Mouse (Mus musculus) CH12.LX (cell line): ENCODE data around the gene Blvra.

Experiments used
- BHLHE40 ChIP-seq: IDR thresholded peaks from 2 replicates; pipeline ENCODE4 v1.6.1; 2011; ENCODE audit warnings: mild to moderate bottlenecking, low read depth, low read length, improper control_type of control experiment
- CTCF ChIP-seq, 2 experiments: IDR thresholded peaks in 1 of 2; conservative IDR thresholded peaks in 1 of 2; 2 replicates each; pipeline ENCODE4 v1.5.1; 2011 to 2012; ENCODE audit warnings: low read depth in 2 of 2, low read length in 2 of 2, improper control_type of control experiment in 1 of 2, inconsistent platforms in 1 of 2, mild to moderate bottlenecking in 1 of 2, moderate library complexity in 1 of 2
- EP300 ChIP-seq: IDR thresholded peaks from 2 replicates; pipeline ENCODE4 v1.6.1; 2011; ENCODE audit warnings: low read length, improper control_type of control experiment
- HCFC1 ChIP-seq: IDR thresholded peaks from 2 replicates; pipeline ENCODE4 v1.6.1; 2012; ENCODE audit warnings: low read depth, mild to moderate bottlenecking, inconsistent platforms, low read length, improper control_type of control experiment
- MAZ ChIP-seq: IDR thresholded peaks from 2 replicates; pipeline ENCODE4 v1.6.1; 2012; ENCODE audit warnings: low read depth, mild to moderate bottlenecking, inconsistent platforms, low read length, improper control_type of control experiment, moderate library complexity
- MEF2A ChIP-seq: IDR thresholded peaks from 2 replicates; pipeline ENCODE4 v1.6.1; 2014; ENCODE audit warnings: low read depth, mild to moderate bottlenecking, inconsistent platforms, low read length, improper control_type of control experiment, borderline replicate concordance
- POLR2A ChIP-seq: IDR thresholded peaks from 2 replicates; pipeline ENCODE4 v1.6.1; 2011; ENCODE audit warnings: low read depth, mild to moderate bottlenecking, improper control_type of control experiment, low read length
- POLR2AphosphoS2 ChIP-seq: IDR thresholded peaks from 2 replicates; pipeline ENCODE4 v1.6.1; 2011; ENCODE audit warnings: low read depth, low read length, improper control_type of control experiment
- RAD21 ChIP-seq: IDR thresholded peaks from 2 replicates; pipeline ENCODE4 v1.6.1; 2011; ENCODE audit warnings: low read depth, mild to moderate bottlenecking, low read length, improper control_type of control experiment, moderate library complexity
- RCOR1 ChIP-seq: conservative IDR thresholded peaks from 2 replicates; pipeline ENCODE4 v1.6.1; 2012; ENCODE audit warnings: low read depth, mild to moderate bottlenecking, inconsistent platforms, low read length, improper control_type of control experiment
- UBTF ChIP-seq: IDR thresholded peaks from 2 replicates; pipeline ENCODE4 v1.6.1; 2012; ENCODE audit warnings: low read depth, mild to moderate bottlenecking, inconsistent platforms, low read length, improper control_type of control experiment, moderate library complexity
- USF1 ChIP-seq: IDR thresholded peaks from 2 replicates; pipeline ENCODE4 v1.6.1; 2014; ENCODE audit warnings: low read depth, mild to moderate bottlenecking, inconsistent platforms, low read length, improper control_type of control experiment

GRCm38 (mm10) chr2:127142577-127143157, 72.2 kb downstream of the Blvra start:
- TF ChIP-seq POLR2A (no peak), USF1 (no peak), CTCF (conservative IDR thresholded peaks at IDR 0.05 in 1 of 2, IDR thresholded peaks at IDR 0.05 in 1 of 2; ENCODE audit: low read depth in 2 of 2, low read length in 2 of 2) (no peak), MAZ (no peak), POLR2AphosphoS2 (no peak), BHLHE40 (no peak), EP300 (no peak), RCOR1 (no peak), RAD21 (no peak), HCFC1 (no peak), MEF2A (no peak), UBTF (no peak)
